Mouse (Mus musculus) layer of hippocampus, postnatal 25 days (tissue): Measurements from ENCODE around the gene Plek. TPM values are rescaled to one million over a fixed set of nuclear protein-coding genes. Genes with fewer than 3 reads are reported as not detected.

Experiments
- DNase-seq, 2 experiments: peaks; one replicate each; pipeline ENCODE4 v3.0.0; 2022; ENCODE audit warnings: mixed read lengths in 2 of 2, low spot score in 1 of 2; ENCODE audit errors: extremely low spot score in 1 of 2
- total RNA-seq, 2 experiments: library from RNA; stranded (reverse); gene quantifications; 2 replicates each; pipeline ENCODE4 v1.2.3; 2021

Plek gene
- total RNA-seq, 2 experiments from 2014 or later: 5.1 to 5.2 TPM

GRCm38 (mm10) chr11:16950976-16951760 lies 101.0 kb downstream of the Plek start, which contains the start of gene Fbxo48:
Fbxo48 (plus strand) TSS chr11:16951375.
- DNase-seq: peak; percentile 81 to 82

- no peak for DNase-seq
These were observed 101.8 kb downstream of the Plek start for GRCm38 (mm10) chr11:16950226-16950975.

DNA sequence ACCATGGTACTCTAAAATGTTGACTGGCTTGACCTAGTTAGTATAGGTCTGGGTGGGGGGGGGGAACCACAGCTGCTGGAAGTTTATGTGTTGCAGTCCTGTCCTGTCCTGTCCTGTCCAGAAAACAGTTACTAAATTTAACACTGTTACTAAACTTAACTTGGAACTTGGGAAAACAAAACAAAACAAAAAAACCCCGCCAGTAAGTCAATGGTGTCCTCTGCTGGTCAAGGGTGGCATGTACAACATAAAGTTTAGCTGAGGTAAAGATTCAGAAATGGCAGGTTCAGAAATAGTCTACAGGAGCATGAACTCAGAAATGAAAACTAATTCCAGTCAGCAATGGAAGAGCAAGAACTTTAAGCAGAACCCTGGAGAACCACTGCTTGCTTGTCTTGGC lies 103.4 kb downstream of the Plek start:
- peak in 1 of 2 experiments; percentile 40 for DNase-seq

GRCm38 (mm10) chr11:16943016-16943415 lies 109.2 kb downstream of the Plek start:
- DNase-seq: no peak

DNA sequence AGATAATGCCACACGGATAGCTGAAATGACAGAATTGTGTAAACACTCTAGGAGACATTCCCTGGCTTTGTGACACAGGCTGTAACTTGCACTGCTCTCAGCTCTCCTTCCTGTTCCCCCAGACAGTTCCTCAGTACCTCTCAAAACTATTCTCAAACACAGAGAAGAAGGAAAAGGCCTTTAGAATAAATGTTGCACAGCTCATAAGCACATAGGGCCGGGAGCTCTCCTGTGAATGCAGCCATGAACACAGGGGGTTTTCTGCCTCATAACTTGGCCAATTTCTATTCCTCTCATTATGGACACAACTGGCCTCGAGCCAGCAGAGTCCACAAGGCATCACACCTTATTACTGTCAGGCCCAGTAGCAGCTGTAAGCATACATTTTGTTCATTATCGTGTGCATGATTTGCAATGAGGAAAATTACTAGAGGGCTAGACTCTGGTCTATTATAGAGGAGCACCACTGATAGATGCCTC lies 110.2 kb downstream of the Plek start:
- no peak for DNase-seq

DNA sequence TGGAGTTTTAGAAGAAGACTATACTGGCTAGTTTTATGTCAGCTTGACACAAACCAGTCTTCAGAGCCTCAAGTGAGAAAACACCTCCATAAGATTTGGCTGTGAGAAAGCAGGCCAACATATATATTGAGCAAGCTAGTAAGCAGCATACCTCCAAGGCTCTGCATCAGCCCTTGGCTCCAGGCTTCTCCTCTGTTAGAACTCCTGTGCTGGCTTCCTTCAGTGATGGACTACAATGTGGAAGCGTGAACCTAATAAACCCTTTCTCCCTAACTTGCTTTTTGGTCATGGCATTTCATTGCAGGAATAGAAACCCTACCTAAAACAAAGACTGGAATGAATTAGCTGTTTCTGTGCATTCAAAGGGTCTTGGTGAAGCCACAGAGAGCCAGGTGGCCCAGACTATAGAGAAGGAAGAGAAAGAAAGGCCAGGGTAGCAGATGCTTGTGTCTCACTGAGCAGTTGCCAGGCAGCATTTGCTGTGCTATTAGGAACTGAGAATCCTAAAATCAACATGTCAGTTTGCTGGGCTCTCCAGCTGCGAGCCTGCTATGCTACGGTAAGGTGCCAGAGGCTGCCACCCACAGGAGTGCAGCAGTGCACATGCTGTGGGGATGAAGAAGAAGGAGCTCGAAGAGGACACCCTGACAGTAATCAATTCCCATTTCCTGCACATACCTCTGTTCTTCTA lies 110.9 kb downstream of the Plek start:
- no peak for DNase-seq

DNA sequence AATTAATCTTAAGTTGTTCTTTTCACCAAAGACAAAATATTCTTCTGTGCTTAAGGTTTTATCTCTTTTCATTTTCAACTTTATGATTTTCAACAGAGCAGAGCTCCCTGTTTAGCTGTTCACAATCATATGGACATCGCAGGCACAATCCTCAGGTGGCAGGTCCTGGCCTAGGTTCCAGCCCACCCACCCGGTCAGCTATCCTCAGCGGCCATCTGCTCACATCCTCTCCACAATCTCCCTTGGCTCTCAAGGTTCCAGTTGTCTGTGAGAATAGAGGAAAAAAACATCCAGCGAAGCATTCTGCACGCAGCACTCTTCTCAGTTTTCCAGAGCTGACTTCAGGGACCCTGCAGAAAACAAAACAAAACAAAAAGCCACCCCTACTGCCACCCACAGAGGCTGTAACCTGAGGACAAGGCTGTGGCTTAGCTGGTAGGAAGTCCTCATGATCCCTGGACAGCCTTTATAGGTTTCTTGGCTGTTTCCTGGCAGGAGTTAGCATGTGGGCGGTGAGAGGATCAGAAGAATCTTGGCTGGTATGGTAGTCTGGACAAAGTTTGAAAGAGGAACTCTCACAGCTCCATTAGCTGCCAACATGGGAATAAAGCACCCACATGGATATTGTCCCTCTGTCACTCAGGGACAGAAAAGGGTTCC lies 116.5 kb downstream of the Plek start:
- DNase-seq: no peak

DNA sequence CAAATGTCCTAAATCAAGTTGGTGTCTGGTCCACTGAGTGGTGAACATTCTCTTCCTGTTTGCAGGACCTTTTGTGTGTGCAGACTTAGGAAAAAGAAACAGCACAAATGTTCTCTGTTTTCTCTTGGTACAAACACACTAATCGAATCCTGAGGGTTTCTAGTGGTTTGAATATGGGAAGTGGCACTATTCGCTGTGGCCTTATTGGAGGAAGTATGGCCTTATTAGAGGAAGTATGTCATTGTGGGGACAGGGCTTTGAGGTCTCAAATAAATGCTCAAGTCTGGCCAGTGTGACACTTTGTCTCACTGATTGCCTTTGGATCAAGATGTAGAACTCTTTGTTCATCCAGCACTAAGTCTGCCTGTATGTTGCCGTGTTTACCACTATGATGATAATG lies 120.0 kb downstream of the Plek start:
- no peak for DNase-seq

Other genes starting within 250 kb of the Plek start
- gene Fbxo48, start 101.0 kb downstream of the Plek start, total RNA-seq: 1 to 10 TPM in 1 of 2 experiments, under 1 TPM in 1; 0.86 to 1.9 TPM
- gene Cnrip1, start 795 bp downstream of the Plek start, total RNA-seq: 100 to 1,000 TPM; 123 to 132 TPM
- 100 to 1,000 TPM; 965 to 994 TPM for gene Ppp3r1, start 106.9 kb upstream of the Plek start, total RNA-seq
- gene Wdr92, start 129.7 kb upstream of the Plek start, total RNA-seq: 10 to 100 TPM in 1 of 2 experiments, 1 to 10 TPM in 1; 10.0 to 10.1 TPM
- gene Pno1, start 159.2 kb upstream of the Plek start, total RNA-seq: 10 to 100 TPM; 26.1 to 28.8 TPM
- 10 to 100 TPM; 51.4 to 53.2 TPM for gene C1d, start 205.2 kb upstream of the Plek start, total RNA-seq